Mouse (Mus musculus) limb, embryonic 13.5 days (tissue): ENCODE measurements around the gene Uimc1. TPM values are rescaled to one million over a fixed set of nuclear protein-coding genes. Genes with fewer than 3 reads are reported as not detected.

Experiments used
- ATAC-seq: fragments of 200-750 bp; cut with Nextera tagmentation; 2 replicates; pipeline ENCODE4 v1.8.0; 2017; ENCODE audit warnings: low read depth, moderate number of reproducible peaks, moderate TSS enrichment; ENCODE audit not compliant: low FRiP score
- H3K27ac ChIP-seq: fragments of 300-500 bp; sonication (generic); 2 replicates; pipeline ENCODE4 v1.5.1; 2015; ENCODE audit warnings: inconsistent platforms, mild to moderate bottlenecking, moderate library complexity
- H3K27me3 ChIP-seq: fragments of 300-500 bp; sonication (generic); 2 replicates; pipeline ENCODE4 v1.6.1; 2015; ENCODE audit warnings: mild to moderate bottlenecking, inconsistent platforms
- H3K36me3 ChIP-seq: fragments of 300-500 bp; sonication (generic); 2 replicates; pipeline ENCODE4 v1.6.1; 2015; ENCODE audit warnings: inconsistent platforms, mild to moderate bottlenecking, moderate library complexity
- H3K4me1 ChIP-seq: fragments of 300-500 bp; sonication (generic); 2 replicates; pipeline ENCODE4 v1.6.1; 2015; ENCODE audit warnings: inconsistent platforms
- H3K4me2 ChIP-seq: fragments of 300-500 bp; sonication (generic); replicated peaks from 2 replicates; pipeline ENCODE4 v1.6.1; 2015; ENCODE audit warnings: inconsistent platforms, mild to moderate bottlenecking, moderate library complexity
- H3K4me3 ChIP-seq: fragments of 300-500 bp; sonication (generic); 2 replicates; pipeline ENCODE4 v1.5.1; 2015; ENCODE audit warnings: moderate library complexity, mild to moderate bottlenecking, inconsistent platforms
- H3K9ac ChIP-seq: fragments of 300-500 bp; sonication (generic); 2 replicates; pipeline ENCODE4 v1.6.1; 2015; ENCODE audit warnings: mild to moderate bottlenecking, inconsistent platforms
- H3K9me3 ChIP-seq: fragments of 300-500 bp; sonication (generic); 2 replicates; pipeline ENCODE4 v1.6.1; 2016; ENCODE audit warnings: inconsistent platforms
- WGBS: fragments of 180-500 bp; shearing (Covaris S2); methylation state at CpG from one replicate; pipeline ENCODE4 v1.1.7; 2015; 5-methylcytosine and 5-hydroxymethylcytosine counted together
- polyA plus RNA-seq: library from polyadenylated mRNA; unstranded; fragments of >200 nt; fragmentation: Nextera tagmentation; extraction: Ambion mirVana; gene quantifications from 2 replicates; pipeline ENCODE4 v1.2.1, GENCODE M21; 2015

Gene Uimc1
- polyA plus RNA-seq, 1 experiment from 2014 or later: 29.8 TPM

DNA sequence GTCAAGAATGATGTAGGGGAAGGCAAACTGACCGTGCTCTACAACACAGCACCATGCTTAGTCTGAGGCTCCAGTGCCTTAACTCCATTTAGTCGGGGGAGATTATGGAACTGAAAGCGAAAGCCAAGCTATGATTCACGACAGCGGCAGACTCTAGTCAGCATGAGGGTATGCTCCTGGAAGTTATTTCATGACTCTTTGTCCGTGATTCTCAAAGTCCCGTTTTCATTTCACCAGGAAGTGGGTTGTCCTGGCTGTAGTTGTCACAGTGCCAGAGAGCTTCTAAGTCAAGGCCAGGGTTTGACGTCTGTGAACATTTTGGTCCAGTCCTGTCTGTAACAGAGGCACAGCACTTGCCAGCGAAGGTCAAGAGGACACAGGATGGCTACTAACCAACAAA, 77.4 kb downstream of the Uimc1 start:
- H3K9ac ChIP-seq: no peak overlapping the region

DNA sequence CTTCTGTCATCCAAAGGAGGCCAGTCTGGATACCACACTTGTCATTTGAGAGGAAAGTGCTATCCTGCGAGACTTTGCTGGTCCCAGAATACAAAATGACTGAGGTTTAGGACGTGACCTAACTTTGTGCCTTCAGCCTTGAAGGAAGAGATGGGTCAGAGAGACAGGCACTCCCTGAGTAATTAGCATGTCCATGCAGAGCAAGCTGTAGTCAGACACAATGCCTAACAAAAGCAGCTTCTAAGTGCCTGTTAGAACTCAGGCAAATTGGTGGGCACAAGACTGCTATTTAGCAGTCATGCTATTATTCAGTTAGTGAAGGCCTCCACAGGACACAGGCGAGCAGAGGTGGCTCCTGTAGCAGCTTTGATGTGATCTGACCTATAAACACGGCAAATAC, 77.8 kb downstream of the Uimc1 start:
- Histone ChIP-seq H3K4me2 (no peak overlapping the region), H3K4me3 (no peak overlapping the region), H3K9ac (no peak overlapping the region), H3K27ac (no peak overlapping the region), H3K4me1 (no peaks in the 10 kb centered on the region), H3K9me3 (no peaks in the 10 kb centered on the region), H3K27me3 (no peaks in the 10 kb centered on the region), H3K36me3 (peaks cover 9% of the 10 kb centered on the region; the same call in 1 of the 2 replicates)
- no peak for ATAC-seq
- WGBS: 64% methylated on average over 4 of the region's 4 CpGs

More for the DNA sequence above, 77.4 kb downstream of the Uimc1 start:
- Histone ChIP-seq H3K4me3 (no peak overlapping the region), H3K4me1 (no peaks in the 10 kb centered on the region), H3K27me3 (no peaks in the 10 kb centered on the region), H3K9me3 (no peaks in the 10 kb centered on the region), H3K36me3 (peaks cover 10% of the 10 kb centered on the region), H3K27ac (no peak overlapping the region), H3K4me2 (no peak overlapping the region)
- ATAC-seq: no peak
- WGBS: 81% methylated on average over 9 of the region's 9 CpGs

DNA sequence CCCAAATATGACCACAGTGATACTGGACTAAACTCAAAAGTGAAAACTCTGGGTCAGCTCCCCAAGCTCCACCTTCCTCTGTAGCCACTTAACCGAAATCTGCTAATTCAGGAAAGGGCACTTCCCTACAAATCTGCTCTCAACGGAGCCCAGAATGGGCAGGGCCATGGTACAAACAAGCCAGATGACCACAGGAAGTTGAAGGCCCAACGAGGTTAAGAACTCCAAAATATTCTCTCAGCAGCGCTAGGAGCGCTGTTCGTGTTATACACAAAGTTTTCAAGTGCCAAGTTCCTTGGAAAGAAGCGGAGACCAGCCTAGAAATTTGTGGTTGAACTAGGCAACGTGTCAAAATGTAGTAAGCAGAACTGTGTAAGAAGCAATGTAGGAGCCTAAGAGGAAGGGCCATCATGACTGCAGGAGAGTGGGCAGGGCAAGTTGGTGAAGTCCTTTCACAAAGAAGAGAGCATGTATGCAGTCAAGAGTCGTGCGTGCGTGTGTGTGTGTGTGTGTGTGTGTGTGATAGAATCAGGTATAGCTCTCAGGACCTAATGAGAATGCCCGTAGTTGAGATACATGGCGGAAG, 78.8 kb downstream of the Uimc1 start, which contains the start of gene Hk3:
Gene Hk3 (minus strand): TSS at position 192 of the 586 bp plus-strand sequence.
- 84% methylated on average over 13 of the region's 13 CpGs for WGBS
- H3K4me1 ChIP-seq: no peaks in the 10 kb centered on the region
- H3K27ac ChIP-seq: no peak within 1 kb of the TSS
- H3K4me2 ChIP-seq: no peak within 1 kb of the TSS
- no peak within 1 kb of the TSS for H3K4me3 ChIP-seq
- no peaks in the 10 kb centered on the region for H3K27me3 ChIP-seq
- ATAC-seq: no peak
- H3K9ac ChIP-seq: no peak within 1 kb of the TSS
- no peaks in the 10 kb centered on the region for H3K9me3 ChIP-seq
- H3K36me3 ChIP-seq: peaks cover 8% of the 10 kb centered on the region; the same call in 1 of the 2 replicates

DNA sequence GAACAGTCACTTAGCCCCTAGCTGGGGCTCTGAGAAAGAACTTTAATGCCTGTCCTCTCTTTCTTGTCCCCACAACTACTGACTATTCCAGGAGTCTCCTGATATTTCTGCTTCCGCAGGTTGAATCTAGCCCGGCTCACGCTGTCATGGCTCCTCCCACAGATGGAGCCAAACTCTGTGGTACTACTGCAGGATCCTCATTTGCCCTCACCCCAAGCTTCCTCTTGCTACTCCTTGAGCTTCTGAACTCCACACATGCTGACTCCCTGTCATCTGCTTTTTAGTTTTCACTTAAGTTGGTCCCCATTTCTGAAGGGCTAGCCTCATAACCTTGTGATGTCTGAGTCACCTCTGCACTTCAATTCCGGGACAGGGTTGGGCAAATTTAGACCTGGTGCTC, 80.0 kb downstream of the Uimc1 start:
- Histone ChIP-seq H3K27ac (no peak overlapping the region), H3K4me1 (no peaks in the 10 kb centered on the region), H3K9me3 (no peaks in the 10 kb centered on the region), H3K4me3 (no peak overlapping the region), H3K9ac (no peak overlapping the region), H3K36me3 (no peaks in the 10 kb centered on the region; the same call in 1 of the 2 replicates), H3K4me2 (no peak overlapping the region), H3K27me3 (no peaks in the 10 kb centered on the region)
- no peak for ATAC-seq
- WGBS: 88% methylated on average over 4 of the region's 4 CpGs

DNA sequence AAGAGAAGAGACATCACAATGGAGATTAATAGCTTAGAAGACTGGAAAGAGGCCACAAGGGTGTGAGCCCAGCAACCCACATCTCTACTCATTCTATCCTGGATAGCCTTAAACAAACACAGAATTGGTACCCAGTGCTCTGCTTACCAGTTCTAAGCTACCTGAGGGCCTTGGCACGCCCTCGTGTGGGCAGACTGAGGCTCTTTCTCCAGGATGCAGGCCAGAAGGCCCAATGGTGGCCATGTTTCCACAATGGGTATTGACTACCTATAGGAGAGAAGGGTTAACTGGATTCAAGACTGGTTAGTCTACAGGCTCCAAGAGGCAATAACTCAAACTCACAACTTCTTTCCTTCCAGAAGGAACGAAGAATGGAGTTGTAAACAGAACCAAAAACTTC, 80.9 kb downstream of the Uimc1 start:
- Histone ChIP-seq H3K4me1 (no peaks in the 10 kb centered on the region), H3K36me3 (no peaks in the 10 kb centered on the region), H3K9ac (no peak overlapping the region), H3K27me3 (no peaks in the 10 kb centered on the region; the same call in 1 of the 2 replicates), H3K4me2 (no peak overlapping the region), H3K4me3 (no peak overlapping the region), H3K9me3 (no peaks in the 10 kb centered on the region), H3K27ac (no peak overlapping the region)
- 52% methylated on average over 3 of the region's 3 CpGs for WGBS
- no peak for ATAC-seq

DNA sequence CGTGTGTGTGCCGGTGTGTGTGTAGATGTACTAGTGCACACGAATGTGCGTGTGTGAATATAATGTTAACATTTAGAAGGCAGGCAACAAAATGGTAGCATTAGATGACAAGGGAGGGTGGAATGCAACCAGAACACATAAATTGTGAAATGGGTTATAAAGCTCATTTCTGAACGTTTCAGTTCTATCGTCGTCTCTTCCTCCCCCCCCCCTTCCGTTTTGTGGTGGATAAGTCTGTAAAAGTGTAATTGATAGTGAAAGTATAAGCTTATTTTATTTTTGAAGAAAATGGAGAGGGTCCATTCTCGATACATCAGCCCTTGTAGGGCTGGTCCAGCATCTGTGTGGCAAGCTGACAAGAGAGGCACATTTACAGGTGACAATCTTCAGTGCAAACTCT, 81.4 kb downstream of the Uimc1 start:
- Histone ChIP-seq H3K4me3 (no peak overlapping the region), H3K27me3 (no peaks in the 10 kb centered on the region; the same call in 1 of the 2 replicates), H3K9me3 (no peaks in the 10 kb centered on the region), H3K4me2 (no peak overlapping the region), H3K27ac (no peak overlapping the region), H3K9ac (no peak overlapping the region), H3K36me3 (no peaks in the 10 kb centered on the region), H3K4me1 (no peaks in the 10 kb centered on the region)
- WGBS: 88% methylated on average over 9 of the region's 9 CpGs
- ATAC-seq: no peak

DNA sequence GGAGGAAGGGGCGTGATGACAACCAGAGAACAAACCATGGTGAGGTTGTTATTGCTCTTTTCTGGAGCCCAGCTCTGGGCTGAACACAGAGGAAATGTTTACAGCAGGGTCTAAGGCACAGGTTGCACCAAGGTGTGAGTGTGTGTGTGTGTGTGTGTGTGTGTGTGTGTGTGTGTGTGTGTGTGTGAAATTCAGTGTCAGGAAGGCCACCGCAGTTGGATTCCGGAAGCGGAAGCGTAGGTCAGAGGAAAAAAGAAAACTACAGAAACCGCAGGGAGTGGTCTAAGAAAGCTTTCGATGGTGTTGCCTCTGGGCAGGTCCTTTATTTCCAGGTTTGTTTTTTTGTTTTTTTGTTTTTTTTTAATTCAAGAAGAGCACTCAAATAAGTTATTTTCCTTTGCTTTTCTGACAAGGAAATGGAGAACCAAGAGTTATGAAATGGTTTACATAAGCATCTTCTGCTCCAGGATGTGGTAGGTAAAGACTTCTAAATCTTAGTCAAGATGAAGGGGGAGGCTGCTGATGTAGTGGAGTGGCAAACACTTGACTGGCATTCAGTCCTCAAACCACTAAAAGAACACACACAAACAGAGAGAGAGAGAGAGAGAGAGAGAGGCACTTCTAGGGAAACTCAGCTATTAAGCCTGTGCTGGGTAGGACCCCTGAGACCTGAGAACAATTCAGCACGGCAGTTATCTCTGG, 82.1 kb downstream of the Uimc1 start:
- no peaks in the 10 kb centered on the region for H3K9me3 ChIP-seq
- no peak overlapping the region for H3K9ac ChIP-seq
- WGBS: 84% methylated on average over 8 of the region's 8 CpGs
- no peak overlapping the region for H3K4me3 ChIP-seq
- no peak overlapping the region for H3K4me2 ChIP-seq
- no peaks in the 10 kb centered on the region for H3K36me3 ChIP-seq
- no peak overlapping the region for H3K27ac ChIP-seq
- H3K27me3 ChIP-seq: no peaks in the 10 kb centered on the region; the same call in 1 of the 2 replicates
- no peaks in the 10 kb centered on the region for H3K4me1 ChIP-seq
- no peak for ATAC-seq

DNA sequence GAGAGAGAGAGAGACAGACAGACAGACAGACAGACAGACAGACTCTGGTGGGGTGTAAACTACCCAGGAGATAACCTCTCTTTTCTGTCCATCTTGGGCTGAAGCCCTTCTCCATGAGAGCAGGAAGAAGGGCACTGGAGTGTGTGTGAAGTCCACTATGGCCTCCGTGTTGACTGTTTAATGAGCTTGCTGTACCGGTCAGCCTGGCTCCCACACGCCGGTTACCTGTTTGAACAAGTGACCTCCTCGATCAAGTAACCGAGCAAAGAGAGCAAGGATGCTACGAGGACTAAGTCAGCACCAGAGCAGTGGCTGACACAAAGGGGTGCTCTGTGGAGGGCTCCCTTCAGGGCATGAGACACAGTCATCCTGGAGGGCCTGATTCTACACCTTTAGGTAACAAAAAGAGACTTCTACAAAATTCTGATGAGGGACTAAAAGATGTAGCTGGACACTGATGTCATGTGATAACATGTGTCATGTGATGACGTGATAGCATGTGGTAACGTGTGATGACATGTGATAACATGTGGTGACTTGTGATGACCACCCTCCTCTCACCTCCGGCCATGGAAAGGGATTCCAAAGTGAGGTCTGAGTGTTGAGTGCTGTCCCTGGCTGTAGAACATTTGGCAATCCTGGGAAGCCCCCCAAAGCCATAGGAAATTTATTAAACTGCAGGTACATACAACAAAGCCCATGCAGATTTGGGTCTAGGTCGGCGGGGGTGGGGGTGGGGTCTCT, 82.8 kb downstream of the Uimc1 start:
- no peak for ATAC-seq
- peaks cover under 1% of the 10 kb centered on the region; the same call in 1 of the 2 replicates for H3K4me1 ChIP-seq
- H3K4me2 ChIP-seq: no peak overlapping the region
- H3K27ac ChIP-seq: no peak overlapping the region
- H3K9me3 ChIP-seq: no peaks in the 10 kb centered on the region
- no peak overlapping the region for H3K4me3 ChIP-seq
- 82% methylated on average over 12 of the region's 12 CpGs for WGBS
- H3K27me3 ChIP-seq: no peaks in the 10 kb centered on the region; the same call in 1 of the 2 replicates
- no peak overlapping the region for H3K9ac ChIP-seq
- no peaks in the 10 kb centered on the region for H3K36me3 ChIP-seq

DNA sequence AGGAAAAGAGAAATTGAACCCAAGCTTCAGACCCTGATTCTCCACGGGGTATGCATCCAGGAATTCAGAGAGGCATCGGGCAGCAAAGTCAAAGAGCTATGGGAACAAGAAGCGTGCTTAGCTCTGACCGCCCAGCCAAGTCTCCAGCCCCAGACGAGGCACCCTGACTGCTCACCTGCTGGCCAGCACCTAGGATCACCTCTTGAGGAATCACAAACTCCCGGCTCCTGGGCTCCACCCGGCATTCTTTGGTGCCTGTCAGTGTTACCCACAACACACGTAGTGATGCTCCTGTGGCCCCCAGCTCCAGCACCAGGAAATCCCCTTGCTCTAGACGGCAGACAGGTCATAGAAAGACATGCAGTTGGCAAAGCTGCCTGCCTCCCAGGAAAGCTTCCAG, 85.6 kb downstream of the Uimc1 start:
- WGBS: 70% methylated on average over 9 of the region's 9 CpGs
- Histone ChIP-seq H3K4me2 (no peak overlapping the region), H3K9me3 (no peaks in the 10 kb centered on the region), H3K9ac (no peak overlapping the region), H3K4me3 (no peak overlapping the region), H3K4me1 (peaks cover 6% of the 10 kb centered on the region), H3K27ac (no peak overlapping the region), H3K36me3 (no peaks in the 10 kb centered on the region), H3K27me3 (peaks cover 3% of the 10 kb centered on the region)
- ATAC-seq: no peak

DNA sequence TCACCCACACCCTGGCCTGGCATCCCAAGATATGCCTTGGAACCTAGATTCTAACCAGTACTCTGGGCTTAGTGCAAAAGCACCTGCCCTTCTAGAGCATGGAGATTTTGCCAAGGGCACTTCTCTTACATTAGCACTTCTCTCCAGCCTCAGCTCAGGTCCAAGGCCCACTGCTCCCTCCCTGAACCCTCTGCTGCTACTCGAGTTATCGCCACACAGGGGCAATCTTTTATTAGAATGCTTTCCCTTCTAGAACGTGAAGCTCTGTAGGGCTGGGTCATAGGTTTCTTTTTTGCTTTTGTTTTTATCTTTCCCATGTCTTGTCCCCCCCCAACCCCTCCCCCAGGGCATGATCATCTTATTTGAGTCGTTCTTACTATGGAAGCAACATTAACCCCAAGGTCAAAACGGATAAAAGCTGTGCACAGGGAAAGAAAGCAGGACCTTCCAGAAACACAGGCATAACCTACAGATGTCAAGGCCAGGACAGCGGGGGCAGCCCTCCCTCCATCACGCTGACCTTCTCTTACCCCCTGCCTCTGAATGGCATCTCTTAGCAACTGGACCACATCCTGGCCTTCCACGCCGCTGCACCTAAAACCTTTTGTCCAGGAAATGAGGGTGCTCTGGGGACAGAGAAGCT, 86.3 kb downstream of the Uimc1 start:
- WGBS: 41% methylated on average over 9 of the region's 9 CpGs
- Histone ChIP-seq H3K9me3 (no peaks in the 10 kb centered on the region), H3K27ac (no peak overlapping the region), H3K4me1 (peaks cover 6% of the 10 kb centered on the region), H3K9ac (no peak overlapping the region), H3K4me2 (no peak overlapping the region), H3K36me3 (no peaks in the 10 kb centered on the region), H3K27me3 (peaks cover 3% of the 10 kb centered on the region), H3K4me3 (no peak overlapping the region)
- no peak for ATAC-seq

DNA sequence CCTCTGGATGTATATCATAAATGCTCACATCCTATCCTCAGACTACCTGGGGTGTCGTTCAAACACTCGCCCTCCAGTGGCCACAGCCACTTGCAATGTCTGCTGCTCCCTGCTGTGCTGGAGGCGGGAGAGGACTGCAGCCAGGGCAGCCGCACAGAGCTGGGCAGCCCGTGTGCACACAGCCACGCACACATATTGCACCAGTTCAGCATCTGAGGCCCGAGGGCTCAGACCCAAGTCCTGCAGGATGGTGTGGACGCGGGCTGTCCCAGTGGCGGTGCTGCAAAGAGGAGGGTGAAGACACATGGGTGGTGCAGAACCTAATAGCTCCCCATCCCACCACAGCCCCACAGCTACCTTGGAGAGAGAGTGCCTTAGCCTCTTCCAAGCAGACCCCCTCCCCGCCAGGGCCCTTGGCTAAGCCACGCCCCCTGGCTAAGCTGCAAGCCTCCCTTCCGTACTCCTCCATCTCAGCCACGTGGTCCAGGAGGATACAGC, 88.1 kb downstream of the Uimc1 start:
- Histone ChIP-seq H3K36me3 (no peaks in the 10 kb centered on the region), H3K4me1 (peaks cover 6% of the 10 kb centered on the region), H3K4me3 (no peak overlapping the region), H3K9ac (0 out of 2 replicates have a peak overlapping the region, but pooled peaks have one; percentile 32), H3K27ac (no peak overlapping the region), H3K4me2 (peak overlapping the region; percentile 32; the same call in 1 of the 2 replicates), H3K27me3 (peaks cover 3% of the 10 kb centered on the region), H3K9me3 (no peaks in the 10 kb centered on the region)
- ATAC-seq: peak; percentile 32; the same call in 1 of the 2 replicates
- WGBS: 5% methylated on average over 14 of the region's 14 CpGs
